Mouse (Mus musculus): ENCODE data around the gene Mcoln1. TPM values are rescaled to one million over a fixed set of nuclear protein-coding genes. Genes with fewer than 3 reads are reported as not detected.

Mcoln1 gene
- total RNA-seq, 1 experiment from 2014 or later, result 26.1 TPM

GRCm38 (mm10) chr8:3546511-3546910 lies 46.3 kb downstream of the Mcoln1 start:
- no peak for ATAC-seq (replicated peaks; ENCODE audit: low read depth, poor library complexity, severe bottlenecking)

- ATAC-seq (replicated peaks; ENCODE audit: low read depth, poor library complexity, severe bottlenecking), result no peak
Measured at GRCm38 (mm10) chr8:3552240-3552639, 52.0 kb downstream of the Mcoln1 start.

- ATAC-seq (replicated peaks; ENCODE audit: low read depth, poor library complexity, severe bottlenecking), result no peak; the same call in 1 of the 2 replicates
Measured at GRCm38 (mm10) chr8:3556114-3556513, 55.9 kb downstream of the Mcoln1 start.

Other genes starting within 250 kb of the Mcoln1 start
- 11.4 and 14.8 TPM in 2 replicates for gene Insr, start 220.8 kb upstream of the Mcoln1 start, total RNA-seq (2017)
- 22.7 and 25.9 TPM in 2 replicates for gene A430078G23Rik, start 147.0 kb upstream of the Mcoln1 start, total RNA-seq (2017)
- 26.5 and 30.3 TPM in 2 replicates for gene Arhgef18, start 107.5 kb upstream of the Mcoln1 start, total RNA-seq (2017)
- gene Pex11g, start 32.8 kb upstream of the Mcoln1 start, total RNA-seq (2017), result 1.3 and 1.4 TPM in 2 replicates
- gene Tex45, start 29.6 kb upstream of the Mcoln1 start, total RNA-seq (2017), result not detected in 2 replicates
- 6.2 and 8.3 TPM in 2 replicates for gene Zfp358, start 7.3 kb upstream of the Mcoln1 start, total RNA-seq (2017)
- gene Pnpla6, start 14.9 kb downstream of the Mcoln1 start, total RNA-seq (2017), result 16.1 and 21.8 TPM in 2 replicates
- 0.44 and 0.96 TPM in 2 replicates for gene C330021F23Rik, start 67.5 kb downstream of the Mcoln1 start, total RNA-seq (2017)
- gene Camsap3, start 86.8 kb downstream of the Mcoln1 start, total RNA-seq (2017), result 1.0 TPM in 2 replicates
- 53.4 and 54.3 TPM in 2 replicates for gene Xab2, start 120.9 kb downstream of the Mcoln1 start, total RNA-seq (2017)
- 162 and 251 TPM in 2 replicates for gene Pet100, start 121.1 kb downstream of the Mcoln1 start, total RNA-seq (2017)
- not detected in 2 replicates for gene Pcp2, start 125.1 kb downstream of the Mcoln1 start, total RNA-seq (2017)
- gene Stxbp2, start 130.5 kb downstream of the Mcoln1 start, total RNA-seq (2017), result 92.9 and 112 TPM in 2 replicates
- gene Retn, start 155.3 kb downstream of the Mcoln1 start, total RNA-seq (2017), result not detected in 2 replicates
- 0.27 and 0.68 TPM in 2 replicates for gene Mcemp1, start 165.3 kb downstream of the Mcoln1 start, total RNA-seq (2017)
- gene Fcor, start 171.9 kb downstream of the Mcoln1 start, total RNA-seq (2017), result 0.87 and 1.4 TPM in 2 replicates
- gene Trappc5, start 175.8 kb downstream of the Mcoln1 start, total RNA-seq (2017), result 34.9 and 42.9 TPM in 2 replicates
- gene Fcer2a, start 193.7 kb downstream of the Mcoln1 start, total RNA-seq (2017), result not detected in 2 replicates
- not detected in 2 replicates for gene Clec4g, start 220.2 kb downstream of the Mcoln1 start, total RNA-seq (2017)
- gene Cd209a, start 248.5 kb downstream of the Mcoln1 start, total RNA-seq (2017), result 0.27 and 1.2 TPM in 2 replicates

All from common myeloid progenitor, adult 5-6 weeks (primary cell).